Mouse (Mus musculus) forebrain, embryonic 15.5 days (tissue): ENCODE measurements around the gene Evi5l. TPM values are rescaled to one million over a fixed set of nuclear protein-coding genes. Genes with fewer than 3 reads are reported as not detected.

Source experiments
- ATAC-seq: fragments of 200-750 bp; cut with Nextera tagmentation; replicated peaks from 2 replicates; pipeline ENCODE4 v1.8.0; 2017; ENCODE audit warnings: mild to moderate bottlenecking, moderate TSS enrichment, moderate library complexity
- H3K27ac ChIP-seq: fragments of 300-500 bp; sonication (generic); replicated peaks from 2 replicates; pipeline ENCODE4 v1.5.1; 2015; ENCODE audit warnings: mild to moderate bottlenecking, inconsistent platforms
- H3K27me3 ChIP-seq: fragments of 300-500 bp; sonication (generic); 2 replicates; pipeline ENCODE4 v1.6.1; 2015; ENCODE audit warnings: inconsistent platforms
- H3K36me3 ChIP-seq: fragments of 300-500 bp; sonication (generic); 2 replicates; pipeline ENCODE4 v1.6.1; 2015; ENCODE audit warnings: mild to moderate bottlenecking, inconsistent platforms
- H3K4me1 ChIP-seq: fragments of 300-500 bp; sonication (generic); 2 replicates; pipeline ENCODE4 v1.6.1; 2015; ENCODE audit warnings: inconsistent platforms
- H3K4me2 ChIP-seq: fragments of 300-500 bp; sonication (generic); replicated peaks from 2 replicates; pipeline ENCODE4 v1.6.1; 2015; ENCODE audit warnings: mild to moderate bottlenecking, inconsistent platforms
- H3K4me3 ChIP-seq: fragments of 300-500 bp; sonication (generic); 2 replicates; pipeline ENCODE4 v1.5.1; 2015; ENCODE audit warnings: mild to moderate bottlenecking, inconsistent platforms
- H3K9ac ChIP-seq: fragments of 300-500 bp; sonication (generic); replicated peaks from 2 replicates; pipeline ENCODE4 v1.6.1; 2015; ENCODE audit warnings: mild to moderate bottlenecking, inconsistent platforms
- H3K9me3 ChIP-seq: fragments of 300-500 bp; sonication (generic); 2 replicates; pipeline ENCODE4 v1.6.1; 2016; ENCODE audit warnings: inconsistent platforms
- WGBS: fragments of 180-500 bp; shearing (Covaris S2); methylation state at CpG from one replicate; pipeline ENCODE4 v1.1.7; 2015; ENCODE audit warnings: mixed read lengths; 5-methylcytosine and 5-hydroxymethylcytosine counted together
- polyA plus RNA-seq: library from polyadenylated mRNA; unstranded; fragments of >200 nt; fragmentation: Nextera tagmentation; extraction: Ambion mirVana; gene quantifications from 2 replicates; pipeline ENCODE4 v1.2.1, GENCODE M21; 2015

The Evi5l gene
- polyA plus RNA-seq, 1 experiment from 2014 or later, result 98.9 TPM

- Histone ChIP-seq H3K27me3 (peaks cover 16% of the 10 kb centered on the region), H3K9ac (no peak overlapping the region), H3K4me3 (no peak overlapping the region), H3K4me2 (no peak overlapping the region), H3K27ac (no peak overlapping the region), H3K36me3 (peaks cover 58% of the 10 kb centered on the region), H3K9me3 (no peaks in the 10 kb centered on the region), H3K4me1 (peaks cover 16% of the 10 kb centered on the region)
- 74% methylated on average over 2 of the region's 2 CpGs for WGBS
- no peak for ATAC-seq
Measured at GRCm38 (mm10) chr8:4207016-4207350, 40.6 kb downstream of the Evi5l start.

- H3K4me1 ChIP-seq, result peaks cover 46% of the 10 kb centered on the region
- no peak overlapping the region for H3K9ac ChIP-seq
- no peak overlapping the region for H3K27ac ChIP-seq
- 63% methylated on average over 6 of the region's 6 CpGs for WGBS
- H3K9me3 ChIP-seq, result no peaks in the 10 kb centered on the region
- no peak for ATAC-seq
- H3K4me2 ChIP-seq, result no peak overlapping the region
- H3K27me3 ChIP-seq, result no peaks in the 10 kb centered on the region
- no peak overlapping the region for H3K4me3 ChIP-seq
- H3K36me3 ChIP-seq, result peaks cover 26% of the 10 kb centered on the region
Measured at GRCm38 (mm10) chr8:4211097-4211496, 44.7 kb downstream of the Evi5l start.

GRCm38 (mm10) chr8:4212809-4213209 lies 46.4 kb downstream of the Evi5l start:
- Histone ChIP-seq H3K27ac (peak overlapping the region; percentile 44), H3K36me3 (peaks cover 26% of the 10 kb centered on the region), H3K27me3 (no peaks in the 10 kb centered on the region), H3K9ac (peak overlapping the region; percentile 53), H3K9me3 (no peaks in the 10 kb centered on the region), H3K4me2 (peak overlapping the region; percentile 98), H3K4me1 (peaks cover 40% of the 10 kb centered on the region), H3K4me3 (peak overlapping the region; percentile 46)
- peak; percentile 0; the same call in 1 of the 2 replicates for ATAC-seq
- 1% methylated on average over 25 of the region's 25 CpGs for WGBS

GRCm38 (mm10) chr8:4213210-4214005 lies 47.0 kb downstream of the Evi5l start:
- Histone ChIP-seq H3K4me2 (peak overlapping the region; percentile 98), H3K4me1 (peaks cover 41% of the 10 kb centered on the region), H3K36me3 (peaks cover 25% of the 10 kb centered on the region), H3K9ac (peak overlapping the region; percentile 53), H3K9me3 (no peaks in the 10 kb centered on the region), H3K4me3 (peak overlapping the region; percentile 46), H3K27me3 (no peaks in the 10 kb centered on the region), H3K27ac (peak overlapping the region; percentile 44)
- ATAC-seq, result peak; percentile 12
- 6% methylated on average over 17 of the region's 18 CpGs for WGBS

- Histone ChIP-seq H3K27me3 (no peaks in the 10 kb centered on the region), H3K9me3 (no peaks in the 10 kb centered on the region), H3K36me3 (peaks cover 18% of the 10 kb centered on the region), H3K4me3 (peak overlapping the region; percentile 46), H3K27ac (0 out of 2 replicates have a peak overlapping the region, but pooled peaks have one; percentile 44), H3K9ac (peak overlapping the region; percentile 53), H3K4me1 (peaks cover 41% of the 10 kb centered on the region), H3K4me2 (peak overlapping the region; percentile 98)
- 19% methylated on average over 33 of the region's 33 CpGs for WGBS
- ATAC-seq, result no peak
Measured at GRCm38 (mm10) chr8:4214006-4214980, 47.9 kb downstream of the Evi5l start.

GRCm38 (mm10) chr8:4216296-4216695 lies 49.9 kb downstream of the Evi5l start:
- H3K27me3 ChIP-seq, result no peaks in the 10 kb centered on the region
- peak; percentile 4; the same call in 1 of the 2 replicates for ATAC-seq
- no peaks in the 10 kb centered on the region for H3K9me3 ChIP-seq
- peak overlapping the region; percentile 98 for H3K4me2 ChIP-seq
- 4% methylated on average over 18 of the region's 18 CpGs for WGBS
- no peaks in the 10 kb centered on the region for H3K36me3 ChIP-seq
- peaks cover 41% of the 10 kb centered on the region for H3K4me1 ChIP-seq
- peak overlapping the region; percentile 97 for H3K9ac ChIP-seq
- H3K27ac ChIP-seq, result peak overlapping the region; percentile 96
- peak overlapping the region; percentile 78 for H3K4me3 ChIP-seq

GRCm38 (mm10) chr8:4216791-4217621 lies 50.6 kb downstream of the Evi5l start, which contains the start of gene Prr36:
TSS of gene Prr36 (minus strand) at chr8:4217459.
- peak; percentile 91 for ATAC-seq
- H3K4me1 ChIP-seq, result peaks cover 41% of the 10 kb centered on the region
- H3K4me3 ChIP-seq, result peak within 1 kb of the TSS; percentile 78
- H3K4me2 ChIP-seq, result peak within 1 kb of the TSS; percentile 98
- no peaks in the 10 kb centered on the region for H3K9me3 ChIP-seq
- H3K36me3 ChIP-seq, result no peaks in the 10 kb centered on the region
- peak within 1 kb of the TSS; percentile 97 for H3K9ac ChIP-seq
- peak within 1 kb of the TSS; percentile 96 for H3K27ac ChIP-seq
- no peaks in the 10 kb centered on the region for H3K27me3 ChIP-seq
- WGBS, result under 1% methylated on average over 44 of the region's 44 CpGs

- Histone ChIP-seq H3K4me2 (no peak overlapping the region), H3K36me3 (no peaks in the 10 kb centered on the region), H3K9me3 (no peaks in the 10 kb centered on the region), H3K9ac (no peak overlapping the region), H3K27me3 (no peaks in the 10 kb centered on the region), H3K27ac (no peak overlapping the region), H3K4me1 (peaks cover 21% of the 10 kb centered on the region), H3K4me3 (no peak overlapping the region)
- 90% methylated on average over 3 of the region's 3 CpGs for WGBS
- ATAC-seq, result no peak
Measured at GRCm38 (mm10) chr8:4219617-4220016, 53.2 kb downstream of the Evi5l start.

GRCm38 (mm10) chr8:4222059-4222458 lies 55.7 kb downstream of the Evi5l start:
- Histone ChIP-seq H3K4me1 (peaks cover 12% of the 10 kb centered on the region), H3K4me2 (no peak overlapping the region), H3K27me3 (0 out of 2 replicates have a peak, but pooled peaks cover 6% of the 10 kb centered on the region), H3K36me3 (no peaks in the 10 kb centered on the region), H3K9ac (no peak overlapping the region), H3K27ac (no peak overlapping the region), H3K9me3 (no peaks in the 10 kb centered on the region), H3K4me3 (no peak overlapping the region)
- ATAC-seq, result no peak

- 0 out of 2 replicates have a peak, but pooled peaks cover 7% of the 10 kb centered on the region for H3K27me3 ChIP-seq
- H3K9ac ChIP-seq, result no peak overlapping the region
- H3K4me1 ChIP-seq, result peaks cover 7% of the 10 kb centered on the region; the same call in 1 of the 2 replicates
- WGBS, result 29% methylated on average over 4 of the region's 4 CpGs
- peak; percentile 13; the same call in 1 of the 2 replicates for ATAC-seq
- H3K4me3 ChIP-seq, result no peak overlapping the region
- H3K9me3 ChIP-seq, result no peaks in the 10 kb centered on the region
- H3K27ac ChIP-seq, result no peak overlapping the region
- peak overlapping the region; percentile 24 for H3K4me2 ChIP-seq
- H3K36me3 ChIP-seq, result no peaks in the 10 kb centered on the region
Measured at GRCm38 (mm10) chr8:4226323-4226722, 60.0 kb downstream of the Evi5l start.

GRCm38 (mm10) chr8:4226739-4227347 lies 60.5 kb downstream of the Evi5l start, which contains the start of gene Lrrc8e:
TSS of gene Lrrc8e (plus strand) at chr8:4226827.
- no peak within 1 kb of the TSS for H3K4me3 ChIP-seq
- 0 out of 2 replicates have a peak, but pooled peaks cover 7% of the 10 kb centered on the region for H3K27me3 ChIP-seq
- peak; percentile 41 for ATAC-seq
- H3K27ac ChIP-seq, result no peak within 1 kb of the TSS
- H3K4me2 ChIP-seq, result peak within 1 kb of the TSS; percentile 24
- no peak within 1 kb of the TSS for H3K9ac ChIP-seq
- peaks cover 7% of the 10 kb centered on the region; the same call in 1 of the 2 replicates for H3K4me1 ChIP-seq
- no peaks in the 10 kb centered on the region for H3K36me3 ChIP-seq
- no peaks in the 10 kb centered on the region for H3K9me3 ChIP-seq
- WGBS, result 5% methylated on average over 33 of the region's 33 CpGs
